Mouse (Mus musculus) intestine, embryonic 16.5 days (tissue): ENCODE results near the gene Cib2. TPM values are rescaled to one million over a fixed set of nuclear protein-coding genes. Genes with fewer than 3 reads are reported as not detected.

Source experiments
- ATAC-seq: fragments of 200-750 bp; cut with Nextera tagmentation; 2 replicates; pipeline ENCODE4 v1.8.0; 2017; ENCODE audit warnings: moderate TSS enrichment, moderate library complexity
- H3K27ac ChIP-seq: fragments of 300-500 bp; sonication (generic); 2 replicates; pipeline ENCODE4 v1.5.1; 2014; ENCODE audit warnings: mild to moderate bottlenecking, low read length
- H3K27me3 ChIP-seq: fragments of 300-500 bp; sonication (generic); replicated peaks from 2 replicates; pipeline ENCODE4 v1.6.1; 2014; ENCODE audit warnings: low read length, control low read depth, mixed read lengths; ENCODE audit not compliant: control insufficient read depth, insufficient read depth
- H3K36me3 ChIP-seq: fragments of 300-500 bp; sonication (generic); 2 replicates; pipeline ENCODE4 v1.6.1; 2014; ENCODE audit warnings: low read length, control low read depth; ENCODE audit not compliant: control insufficient read depth, insufficient read depth
- H3K4me1 ChIP-seq: fragments of 300-500 bp; sonication (generic); 2 replicates; pipeline ENCODE4 v1.6.1; 2014; ENCODE audit warnings: low read length, control low read depth, mixed read lengths; ENCODE audit not compliant: control insufficient read depth, insufficient read depth
- H3K4me2 ChIP-seq: fragments of 300-500 bp; sonication (generic); 2 replicates; pipeline ENCODE4 v1.6.1; 2014; ENCODE audit warnings: low read depth, low read length, control low read depth
- H3K4me3 ChIP-seq: fragments of 300-500 bp; sonication (generic); 2 replicates; pipeline ENCODE4 v1.5.1; 2014; ENCODE audit warnings: mild to moderate bottlenecking, low read length
- H3K9ac ChIP-seq: fragments of 300-500 bp; sonication (generic); 2 replicates; pipeline ENCODE4 v1.6.1; 2014; ENCODE audit warnings: low read depth, low read length
- H3K9me3 ChIP-seq: fragments of 300-500 bp; sonication (generic); 2 replicates; pipeline ENCODE4 v1.6.1; 2016; ENCODE audit warnings: low read length, control low read depth; ENCODE audit not compliant: control insufficient read depth
- WGBS: fragments of 180-500 bp; shearing (Covaris S2); extraction: QIAGEN DNeasy Blood & Tissue Kit; methylation state at CpG from one replicate; pipeline ENCODE4 v1.1.7; 2014; 5-methylcytosine and 5-hydroxymethylcytosine counted together
- polyA plus RNA-seq: library from polyadenylated mRNA; unstranded; fragments of >200 nt; fragmentation: Nextera tagmentation; extraction: Ambion mirVana; gene quantifications from 2 replicates; pipeline ENCODE4 v1.2.1, GENCODE M21; 2015

The Cib2 gene
- polyA plus RNA-seq, 1 experiment from 2014 or later: 6.6 TPM

- no peak overlapping the region for H3K4me3 ChIP-seq
- no peaks in the 10 kb centered on the region for H3K27me3 ChIP-seq
- no peak overlapping the region for H3K9ac ChIP-seq
- no peaks in the 10 kb centered on the region for H3K4me1 ChIP-seq
- no peaks in the 10 kb centered on the region for H3K9me3 ChIP-seq
- no peak overlapping the region for H3K27ac ChIP-seq
- ATAC-seq: no peak
- 47% methylated on average over 4 of the region's 4 CpGs for WGBS
- no peak overlapping the region for H3K4me2 ChIP-seq
- H3K36me3 ChIP-seq: no peaks in the 10 kb centered on the region
Observed at GRCm38 (mm10) chr9:54537030-54537429, 23.0 kb downstream of the Cib2 start.

- Histone ChIP-seq H3K4me1 (no peaks in the 10 kb centered on the region), H3K4me3 (no peak overlapping the region), H3K9ac (no peak overlapping the region), H3K9me3 (no peaks in the 10 kb centered on the region), H3K4me2 (no peak overlapping the region), H3K36me3 (no peaks in the 10 kb centered on the region), H3K27ac (no peak overlapping the region), H3K27me3 (no peaks in the 10 kb centered on the region)
- ATAC-seq: no peak
- WGBS: 77% methylated on average over 7 of the region's 7 CpGs
Observed at GRCm38 (mm10) chr9:54536236-54536635, 23.8 kb downstream of the Cib2 start.

GRCm38 (mm10) chr9:54533975-54534374 lies 26.0 kb downstream of the Cib2 start:
- WGBS: 53% methylated on average over 5 of the region's 5 CpGs
- no peaks in the 10 kb centered on the region for H3K36me3 ChIP-seq
- no peak overlapping the region for H3K4me2 ChIP-seq
- no peaks in the 10 kb centered on the region for H3K9me3 ChIP-seq
- H3K27me3 ChIP-seq: no peaks in the 10 kb centered on the region
- ATAC-seq: no peak
- H3K4me1 ChIP-seq: no peaks in the 10 kb centered on the region
- H3K9ac ChIP-seq: no peak overlapping the region
- H3K27ac ChIP-seq: no peak overlapping the region
- no peak overlapping the region for H3K4me3 ChIP-seq

GRCm38 (mm10) chr9:54532926-54533325 lies 27.1 kb downstream of the Cib2 start:
- H3K9ac ChIP-seq: no peak overlapping the region
- no peak for ATAC-seq
- no peaks in the 10 kb centered on the region for H3K27me3 ChIP-seq
- H3K27ac ChIP-seq: no peak overlapping the region
- no peak overlapping the region for H3K4me3 ChIP-seq
- H3K9me3 ChIP-seq: no peaks in the 10 kb centered on the region
- H3K4me1 ChIP-seq: no peaks in the 10 kb centered on the region
- no peak overlapping the region for H3K4me2 ChIP-seq
- 81% methylated on average over 2 of the region's 2 CpGs for WGBS
- no peaks in the 10 kb centered on the region for H3K36me3 ChIP-seq

- Histone ChIP-seq H3K9me3 (no peaks in the 10 kb centered on the region), H3K36me3 (no peaks in the 10 kb centered on the region), H3K9ac (no peak overlapping the region), H3K27ac (no peak overlapping the region), H3K4me1 (no peaks in the 10 kb centered on the region), H3K27me3 (no peaks in the 10 kb centered on the region), H3K4me3 (no peak overlapping the region), H3K4me2 (no peak overlapping the region)
- ATAC-seq: no peak
Observed at GRCm38 (mm10) chr9:54531421-54531820, 28.6 kb downstream of the Cib2 start.

GRCm38 (mm10) chr9:54530836-54531235 lies 29.2 kb downstream of the Cib2 start:
- Histone ChIP-seq H3K4me1 (no peaks in the 10 kb centered on the region), H3K36me3 (no peaks in the 10 kb centered on the region), H3K9me3 (no peaks in the 10 kb centered on the region), H3K27ac (no peak overlapping the region), H3K9ac (no peak overlapping the region), H3K27me3 (no peaks in the 10 kb centered on the region), H3K4me3 (no peak overlapping the region), H3K4me2 (no peak overlapping the region)
- ATAC-seq: no peak
- 87% methylated on average over 6 of the region's 6 CpGs for WGBS

DNA sequence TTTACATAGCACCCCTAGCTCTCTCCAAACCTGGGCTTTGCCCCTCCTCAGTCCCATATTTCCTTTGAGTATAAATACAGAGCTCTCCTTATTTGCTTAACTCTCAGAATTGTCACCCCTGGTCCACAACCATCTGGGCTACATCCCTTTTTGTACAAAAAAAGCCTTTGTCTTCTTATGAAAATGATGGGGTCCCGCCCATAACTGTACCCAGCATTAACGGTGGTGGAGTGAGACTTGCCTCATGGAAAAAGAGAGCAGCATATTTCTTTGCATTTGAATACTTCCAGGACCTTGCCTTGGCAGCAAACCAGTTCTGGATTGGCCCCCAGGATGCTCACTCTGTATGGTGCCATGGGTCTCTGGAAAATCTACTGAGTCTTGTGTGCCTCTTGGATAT lies 30.1 kb downstream of the Cib2 start:
- Histone ChIP-seq H3K4me3 (no peak overlapping the region), H3K36me3 (no peaks in the 10 kb centered on the region), H3K4me1 (no peaks in the 10 kb centered on the region), H3K27ac (no peak overlapping the region), H3K4me2 (no peak overlapping the region), H3K27me3 (no peaks in the 10 kb centered on the region), H3K9me3 (no peaks in the 10 kb centered on the region), H3K9ac (no peak overlapping the region)
- WGBS: 68% methylated on average over 2 of the region's 2 CpGs
- ATAC-seq: no peak

DNA sequence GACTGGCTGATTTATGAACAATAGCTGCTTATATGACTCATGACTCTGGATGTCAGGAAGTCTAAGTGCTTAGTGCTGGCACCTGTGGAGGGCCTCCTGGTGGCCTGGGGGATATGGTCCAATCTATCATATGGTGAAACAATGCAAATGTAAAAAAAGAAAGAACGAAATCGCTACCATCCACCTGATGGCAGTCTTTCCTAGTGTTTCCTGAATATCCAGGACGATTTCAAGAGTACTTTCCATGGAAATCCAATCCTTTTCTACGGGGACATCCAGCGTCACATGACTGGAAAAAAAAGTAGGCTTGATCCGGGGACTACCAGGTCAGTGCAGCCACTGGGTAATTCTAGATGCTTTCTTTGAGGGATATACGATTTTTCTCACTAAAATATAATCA lies 32.3 kb downstream of the Cib2 start:
- Histone ChIP-seq H3K27ac (no peak overlapping the region), H3K9ac (no peak overlapping the region), H3K4me3 (no peak overlapping the region), H3K27me3 (no peaks in the 10 kb centered on the region), H3K9me3 (no peaks in the 10 kb centered on the region), H3K4me1 (no peaks in the 10 kb centered on the region), H3K4me2 (no peak overlapping the region), H3K36me3 (no peaks in the 10 kb centered on the region)
- no peak for ATAC-seq
- 73% methylated on average over 7 of the region's 7 CpGs for WGBS

DNA sequence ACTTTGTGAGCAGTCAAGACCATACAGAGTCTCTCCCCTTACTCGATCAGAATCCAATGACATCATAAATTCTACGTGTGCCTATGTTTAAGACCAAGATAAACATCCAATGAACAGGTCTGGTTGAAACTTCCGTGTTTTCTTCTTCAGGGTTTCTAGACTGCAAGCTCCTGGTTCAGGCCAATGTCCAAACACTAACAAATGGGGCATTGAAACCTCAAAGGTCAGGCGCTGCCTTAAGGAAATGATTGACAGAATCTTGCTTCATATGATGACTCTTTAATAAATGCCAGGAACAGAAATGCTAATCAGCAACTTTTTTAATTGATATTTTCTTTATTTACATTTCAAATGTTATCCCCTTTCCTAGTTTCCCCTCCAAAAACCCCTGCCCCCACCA lies 39.7 kb downstream of the Cib2 start:
- Histone ChIP-seq H3K9me3 (no peaks in the 10 kb centered on the region), H3K9ac (no peak overlapping the region), H3K4me1 (no peaks in the 10 kb centered on the region), H3K4me3 (no peak overlapping the region), H3K36me3 (no peaks in the 10 kb centered on the region), H3K4me2 (no peak overlapping the region), H3K27ac (no peak overlapping the region), H3K27me3 (no peaks in the 10 kb centered on the region)
- peak; percentile 71 for ATAC-seq
- 53% methylated on average over 4 of the region's 4 CpGs for WGBS

DNA sequence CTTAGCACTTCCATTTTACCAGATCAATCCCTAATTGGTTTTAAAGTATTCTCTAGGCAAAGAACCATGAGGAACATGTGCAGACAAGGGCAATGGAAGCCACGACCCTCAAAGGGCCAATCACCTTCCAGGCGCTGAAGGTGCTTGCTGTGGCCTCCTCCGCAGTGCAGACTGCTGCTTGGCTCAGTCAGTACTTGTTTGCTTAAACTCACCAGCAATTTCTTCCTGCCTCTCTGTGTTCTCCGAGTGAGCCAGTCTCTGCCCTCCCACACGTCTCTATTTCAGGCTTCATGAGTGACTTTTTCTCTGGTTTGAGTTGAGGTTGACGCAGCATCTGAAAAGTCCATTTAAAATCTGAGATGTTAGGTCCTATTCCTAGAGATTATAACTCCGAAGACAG lies 41.1 kb downstream of the Cib2 start:
- Histone ChIP-seq H3K4me2 (no peak overlapping the region), H3K36me3 (no peaks in the 10 kb centered on the region), H3K4me3 (no peak overlapping the region), H3K27ac (no peak overlapping the region), H3K9me3 (no peaks in the 10 kb centered on the region), H3K4me1 (no peaks in the 10 kb centered on the region), H3K27me3 (no peaks in the 10 kb centered on the region), H3K9ac (no peak overlapping the region)
- ATAC-seq: no peak
- WGBS: 57% methylated on average over 7 of the region's 7 CpGs
